Mouse (Mus musculus) frontal cortex, postnatal 10 days (tissue): Measurements from ENCODE around the gene Ccdc181.
"Not testable (repeated sequence)": the region's sequence is repeated elsewhere in the genome, so short reads cannot be mapped to it uniquely, and the experiment has no call there.

Source experiments
- DNase-seq, 2 experiments: peaks; one replicate each; pipeline ENCODE4 v3.0.0; 2022; ENCODE audit warnings: low spot score in 2 of 2, mixed read lengths in 1 of 2

The Ccdc181 gene

DNA sequence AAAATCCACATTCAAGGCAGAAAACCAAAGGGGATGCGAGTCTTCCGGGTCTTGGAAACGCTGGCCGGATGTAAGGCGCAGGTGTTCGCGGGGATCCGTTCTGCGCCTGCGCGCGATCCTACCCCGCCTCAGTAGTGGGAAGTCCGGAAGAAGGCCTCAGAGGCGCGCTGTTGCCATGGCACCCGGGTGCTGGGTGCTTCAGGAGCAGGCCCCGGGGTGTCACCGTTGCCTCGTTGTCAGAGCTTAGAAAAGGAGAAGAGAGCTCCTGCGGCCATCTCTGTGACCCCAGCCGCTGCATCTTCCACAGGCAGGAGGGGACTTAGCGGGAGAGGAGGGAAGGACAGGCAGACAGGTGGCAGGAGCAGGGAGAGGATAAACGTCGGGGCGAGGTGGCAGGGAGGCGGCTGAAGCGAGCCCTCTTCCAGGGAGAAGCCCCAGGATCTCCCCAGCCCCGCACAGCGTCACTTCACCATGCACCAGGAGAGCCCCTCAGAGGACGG is at the start of gene Ccdc181:
Gene Ccdc181 (plus strand): TSS at position 131 of the 500 bp plus-strand sequence.
- DNase-seq = peak; percentile 92 to 93

DNA sequence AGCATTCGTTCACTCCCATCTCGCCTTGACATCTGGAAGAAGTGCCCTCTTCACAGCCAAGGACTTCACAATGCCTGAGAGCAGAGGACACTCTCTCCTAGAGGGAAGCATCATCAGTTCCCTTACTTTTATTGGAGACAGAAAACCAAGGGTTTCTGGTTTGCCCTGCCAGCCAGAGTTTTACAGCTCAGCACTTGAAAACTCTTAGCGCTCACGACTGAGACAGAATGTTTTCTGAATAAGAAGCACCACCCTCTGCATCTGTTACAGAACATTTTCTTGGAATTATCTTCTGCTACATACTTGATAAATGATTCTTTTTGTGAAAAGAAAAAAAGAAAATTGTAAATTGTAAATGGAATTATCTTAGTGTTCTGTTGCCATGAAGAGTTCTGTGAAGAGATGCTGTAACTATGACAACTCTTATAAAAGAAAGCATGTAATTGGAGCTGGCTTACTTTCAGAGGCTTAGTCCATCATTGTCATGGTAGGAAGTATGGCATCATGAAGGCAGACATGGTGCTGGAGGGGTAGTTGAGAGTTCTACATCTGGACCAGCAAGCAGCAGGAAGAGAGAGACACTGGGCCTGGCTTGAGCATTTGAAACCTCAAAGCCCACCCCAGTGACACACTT is 43.3 kb upstream of the Ccdc181 start:
- not testable (repeated sequence) for DNase-seq

DNA sequence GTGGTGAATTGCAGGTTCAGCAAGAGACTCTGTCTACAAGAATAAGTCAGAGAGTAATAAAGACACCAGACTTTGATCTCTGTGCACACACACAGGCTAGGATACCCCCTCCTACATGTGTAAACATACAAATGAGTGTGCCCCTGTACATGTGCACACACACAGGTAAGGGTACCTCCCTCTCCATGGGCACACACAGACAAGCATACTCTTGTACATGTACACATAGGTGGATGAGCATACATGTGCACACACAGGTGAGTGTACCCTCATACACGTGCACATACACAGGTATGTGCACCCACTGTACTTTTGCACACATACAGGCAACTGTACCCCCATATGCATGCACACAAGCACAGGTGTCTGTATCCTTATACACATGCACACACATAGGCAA is 41.9 kb upstream of the Ccdc181 start:
- DNase-seq = no peak

DNA sequence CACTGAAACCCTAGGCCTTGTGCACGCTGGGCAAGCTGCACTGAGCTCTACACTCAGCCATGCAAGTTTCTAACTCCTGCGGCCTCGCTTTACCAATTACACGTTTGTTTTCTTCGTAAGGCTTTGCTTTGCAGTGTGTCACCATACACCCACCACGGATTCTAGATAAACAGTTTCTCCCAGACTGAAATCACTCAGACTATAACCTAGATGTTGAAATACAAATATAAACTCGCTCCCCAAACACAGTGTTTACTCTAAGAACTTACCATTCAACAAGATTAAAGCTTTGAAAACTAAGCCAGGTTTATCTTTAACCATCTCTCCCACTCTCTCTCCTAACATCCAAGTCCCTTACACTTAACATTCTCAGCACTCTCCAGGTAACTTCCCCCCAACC is 40.3 kb upstream of the Ccdc181 start:
- no peak for DNase-seq

DNA sequence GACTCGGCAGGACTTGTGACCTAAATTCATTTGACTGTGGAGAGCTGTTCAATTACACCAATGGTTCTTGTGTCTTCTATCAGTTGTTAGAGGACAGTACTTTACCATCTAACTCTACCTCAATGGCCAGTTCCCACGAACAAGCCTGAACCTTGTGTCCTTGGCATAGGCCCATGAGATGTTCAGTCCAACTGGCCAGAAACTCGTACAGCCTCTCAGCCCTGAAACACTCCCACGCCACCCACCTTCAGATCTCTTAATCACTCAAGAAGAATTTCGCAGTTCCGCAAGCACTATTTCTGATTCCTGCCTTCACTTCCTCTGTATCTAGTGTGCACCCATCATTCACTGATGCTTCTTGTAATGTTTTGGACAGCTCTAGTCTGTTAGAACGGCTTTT is 39.3 kb upstream of the Ccdc181 start:
- no peak for DNase-seq

DNA sequence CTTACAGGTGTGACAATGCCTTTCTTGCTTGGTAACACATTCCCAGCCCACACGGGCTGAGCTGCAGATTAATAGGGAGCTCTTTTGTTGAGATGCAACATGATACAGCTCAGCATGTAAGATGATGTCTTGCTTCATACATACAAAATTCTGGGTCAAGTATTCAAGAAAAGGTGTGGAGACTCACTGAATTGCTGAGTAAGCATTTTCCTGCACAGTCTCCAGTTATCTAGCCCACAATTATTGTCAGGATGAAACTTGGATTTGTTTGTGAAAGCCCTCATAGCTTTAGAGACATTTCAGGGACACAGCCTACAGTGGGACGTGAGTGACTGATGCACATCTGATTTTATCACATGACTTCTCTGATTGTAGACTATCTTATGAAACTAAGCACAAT is 33.9 kb upstream of the Ccdc181 start:
- no peak for DNase-seq

DNA sequence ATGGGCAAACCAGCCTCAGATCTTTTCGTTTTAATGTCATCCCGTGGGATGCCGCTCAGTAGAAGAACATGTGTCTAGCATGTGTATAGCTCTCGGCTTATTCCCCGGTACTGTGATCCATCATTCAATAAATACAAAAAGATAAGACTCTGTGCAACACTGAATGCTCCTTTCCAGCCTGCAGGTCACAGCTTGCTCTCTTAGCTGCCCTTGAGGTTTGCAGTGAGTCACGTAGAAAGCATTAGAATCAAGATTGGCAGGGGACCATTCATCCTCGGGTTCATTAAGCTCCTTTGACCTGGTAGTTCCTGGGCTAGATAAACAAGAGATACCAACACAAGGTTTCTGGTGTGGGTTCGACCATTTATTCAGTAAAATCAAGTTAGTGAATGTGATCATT is 32.6 kb upstream of the Ccdc181 start:
- no peak for DNase-seq

DNA sequence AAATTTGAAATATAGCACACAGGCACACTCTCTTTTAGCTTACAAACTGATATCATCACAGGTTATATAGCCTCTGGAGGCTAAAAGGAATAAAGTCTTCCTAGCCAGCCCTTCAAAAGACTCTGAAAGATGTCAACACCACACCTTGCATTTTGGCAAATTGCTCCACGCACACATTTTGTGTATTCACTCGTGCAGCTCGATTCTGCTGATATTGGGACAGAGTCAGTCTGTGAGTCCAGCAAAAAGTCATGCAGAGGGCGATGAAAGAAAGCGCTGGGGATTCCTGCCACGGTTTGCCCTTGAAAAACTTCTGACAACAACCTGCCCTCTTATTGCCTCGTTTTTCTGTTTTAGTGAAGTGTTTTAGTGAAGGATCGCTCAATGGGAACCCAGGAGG is 27.9 kb upstream of the Ccdc181 start:
- DNase-seq = no peak

DNA sequence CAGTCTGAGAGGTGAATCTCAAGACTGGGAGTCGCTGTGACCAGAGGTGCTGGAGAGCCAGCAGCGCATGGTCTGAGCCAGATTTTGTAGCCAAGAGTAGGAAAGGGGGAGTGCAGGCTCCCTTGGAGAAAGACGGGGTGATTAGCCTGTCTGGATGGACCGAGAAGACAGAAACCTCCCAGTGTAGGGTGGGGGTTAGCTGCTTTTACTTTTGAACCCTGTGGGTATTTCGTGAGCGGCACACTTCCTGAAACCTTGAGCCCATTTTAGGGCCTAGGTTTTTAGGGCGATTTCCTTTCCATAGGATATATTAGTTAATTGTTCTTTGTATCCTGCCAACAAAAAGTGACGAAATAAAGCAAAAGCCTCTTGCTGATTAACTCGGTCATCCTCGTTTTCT is 27.4 kb upstream of the Ccdc181 start:
- DNase-seq = no peak

DNA sequence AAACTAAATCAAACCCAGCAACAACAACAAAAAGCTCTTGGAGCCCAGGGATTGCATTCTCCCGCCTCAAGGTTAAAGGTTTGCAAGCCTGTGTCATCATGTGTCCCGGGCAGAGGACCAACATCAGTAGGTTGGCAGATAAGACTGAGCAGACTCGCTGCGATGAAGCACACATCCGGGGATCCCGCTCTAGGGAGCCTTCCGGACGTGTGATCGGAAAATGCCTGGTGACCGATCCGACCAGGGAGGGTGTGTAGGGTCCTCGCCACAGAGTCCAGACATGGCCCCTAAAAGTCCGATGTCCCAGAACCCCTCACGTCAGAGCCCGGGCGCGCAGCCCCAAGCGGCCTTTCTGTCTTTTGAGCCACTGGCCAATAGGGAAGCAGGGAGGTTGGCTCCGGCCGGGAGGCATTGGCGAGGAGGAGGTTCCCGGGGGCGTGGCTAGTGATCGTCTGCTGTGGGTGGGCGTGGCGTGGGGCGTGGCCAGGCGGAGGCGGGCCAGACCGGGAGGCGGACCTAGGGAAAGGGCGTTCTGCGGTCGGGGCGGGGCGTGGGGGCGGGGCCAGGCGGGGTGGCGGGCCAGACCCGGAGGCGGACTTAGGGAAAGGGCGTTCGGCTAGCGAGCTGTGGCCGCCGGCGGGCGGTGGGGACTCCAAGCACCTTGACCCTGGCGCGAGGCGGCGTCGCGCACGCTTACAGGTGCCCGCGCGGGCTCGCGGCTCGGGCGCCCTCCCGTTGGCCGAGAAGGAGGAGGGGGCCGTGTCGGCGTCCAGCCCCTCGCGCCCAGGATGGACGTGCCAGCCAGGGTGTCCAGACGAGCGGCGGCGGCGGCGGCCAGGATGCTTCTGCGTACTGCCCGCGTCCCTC is 26.7 kb upstream of the Ccdc181 start, which contains the start of gene Slc19a2:
Gene Slc19a2 (plus strand): TSS at position 582 of the 867 bp plus-strand sequence.
- DNase-seq = peak; percentile 94 to 97

DNA sequence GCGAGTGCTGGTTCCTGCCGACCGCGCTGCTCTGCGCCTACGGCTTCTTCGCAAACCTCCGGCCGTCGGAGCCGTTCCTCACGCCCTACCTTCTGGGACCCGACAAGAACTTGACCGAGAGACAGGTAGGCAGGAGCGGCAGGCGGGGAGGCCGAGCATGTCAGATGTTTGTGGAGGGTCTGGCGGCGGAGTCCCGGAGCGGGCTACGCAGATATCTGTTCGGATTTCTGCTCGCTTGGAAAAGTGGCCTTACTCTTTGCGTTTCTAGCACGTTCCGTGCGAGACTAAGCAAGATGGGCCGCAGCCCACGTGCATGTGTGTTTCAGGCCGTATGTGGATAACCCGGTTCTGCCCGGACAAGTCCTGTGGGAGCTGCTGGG is 26.1 kb upstream of the Ccdc181 start:
- peak in 1 of 2 experiments; percentile 31 for DNase-seq

DNA sequence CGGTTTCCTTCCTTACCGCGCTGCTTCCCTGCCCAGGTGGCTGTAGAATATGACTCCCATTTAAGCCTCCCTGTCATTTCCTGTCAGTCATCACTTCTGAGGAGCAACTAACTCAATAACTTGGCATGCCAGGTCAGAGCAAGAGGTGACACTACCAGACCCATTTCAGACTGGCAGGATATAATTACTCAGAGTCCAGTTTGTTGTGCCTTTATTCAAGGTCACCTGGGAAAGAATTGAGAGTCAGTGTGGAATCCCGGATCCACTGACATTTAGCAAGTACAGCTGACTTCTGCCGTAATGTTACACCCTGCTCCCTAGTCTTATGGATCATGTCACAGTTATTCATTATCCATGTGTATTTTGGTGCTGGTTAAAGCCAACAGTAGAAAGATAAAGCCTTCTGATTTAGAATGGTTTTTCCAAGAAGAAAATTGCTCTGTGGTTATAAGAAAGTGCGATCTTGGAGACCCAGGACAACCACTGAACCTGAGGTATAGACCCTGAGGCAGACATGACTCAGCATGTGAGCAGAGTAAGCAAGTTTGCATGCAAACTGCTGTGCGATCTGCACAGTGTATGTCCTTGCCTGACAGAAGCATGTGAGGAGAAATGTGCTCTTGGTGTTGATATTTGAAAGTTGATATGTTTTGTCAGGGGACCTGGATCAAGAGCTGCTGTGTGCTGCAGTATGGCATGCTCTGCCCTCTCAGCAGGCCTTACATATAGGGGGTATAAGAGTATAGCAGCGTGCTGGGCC is 24.8 kb upstream of the Ccdc181 start:
- DNase-seq = no peak

DNA sequence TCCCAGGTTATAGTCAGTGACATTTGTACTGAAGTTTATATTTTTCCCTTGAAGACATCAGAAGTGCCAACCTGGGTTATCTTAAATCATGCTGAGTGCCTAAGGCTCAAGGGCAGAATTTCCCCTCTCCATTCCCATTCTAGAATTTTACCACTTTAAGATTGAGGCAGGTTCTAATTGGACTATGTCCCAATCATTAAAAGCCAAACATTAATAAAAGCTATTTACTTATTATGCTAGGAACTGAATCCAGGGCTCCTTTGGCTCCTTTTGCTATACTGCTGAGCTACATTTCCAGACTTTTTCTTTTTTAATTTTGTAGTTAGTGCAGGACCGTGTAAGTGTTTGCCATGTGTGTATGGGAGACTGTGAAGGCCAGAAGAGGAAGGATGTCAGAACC is 23.9 kb upstream of the Ccdc181 start:
- no peak for DNase-seq

DNA sequence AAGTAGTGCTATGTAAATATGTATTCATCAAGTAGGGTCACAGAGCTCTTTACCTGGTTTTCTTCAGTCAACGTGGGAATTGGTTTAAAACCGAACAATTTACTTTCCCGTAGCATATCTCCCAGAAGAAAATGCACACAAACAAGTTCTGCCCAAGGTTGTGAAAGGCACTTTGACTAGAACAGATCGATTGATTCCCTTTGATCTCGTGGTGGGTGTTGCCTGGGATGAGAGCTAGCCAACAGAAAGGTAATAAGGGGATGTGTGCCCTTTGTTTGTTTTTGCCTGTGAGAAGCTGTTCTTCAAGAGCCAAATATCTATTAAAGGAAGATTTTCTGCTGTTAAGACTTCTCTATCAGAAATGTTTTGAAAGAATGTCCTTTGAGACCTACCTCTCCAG is 22.8 kb upstream of the Ccdc181 start:
- no peak for DNase-seq

DNA sequence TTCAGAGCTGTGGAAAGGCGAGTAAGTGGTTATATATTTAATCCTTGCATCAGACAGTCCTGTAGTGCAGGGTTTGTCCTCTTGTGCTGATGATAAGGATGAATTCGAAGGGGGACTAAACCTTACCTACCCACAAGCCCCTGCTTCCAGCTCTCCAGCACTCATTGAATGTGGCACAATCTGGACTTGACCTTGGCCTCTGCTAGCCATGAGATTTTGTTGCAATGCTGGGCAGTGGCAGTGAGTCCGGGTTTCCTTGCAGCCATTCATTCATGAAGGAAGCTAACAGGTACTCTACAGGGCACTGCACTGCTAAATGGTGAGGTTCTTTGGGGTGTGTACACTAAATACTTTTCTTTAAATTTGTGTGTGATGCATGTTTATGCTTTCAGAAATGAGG is 20.5 kb upstream of the Ccdc181 start:
- DNase-seq = no peak

DNA sequence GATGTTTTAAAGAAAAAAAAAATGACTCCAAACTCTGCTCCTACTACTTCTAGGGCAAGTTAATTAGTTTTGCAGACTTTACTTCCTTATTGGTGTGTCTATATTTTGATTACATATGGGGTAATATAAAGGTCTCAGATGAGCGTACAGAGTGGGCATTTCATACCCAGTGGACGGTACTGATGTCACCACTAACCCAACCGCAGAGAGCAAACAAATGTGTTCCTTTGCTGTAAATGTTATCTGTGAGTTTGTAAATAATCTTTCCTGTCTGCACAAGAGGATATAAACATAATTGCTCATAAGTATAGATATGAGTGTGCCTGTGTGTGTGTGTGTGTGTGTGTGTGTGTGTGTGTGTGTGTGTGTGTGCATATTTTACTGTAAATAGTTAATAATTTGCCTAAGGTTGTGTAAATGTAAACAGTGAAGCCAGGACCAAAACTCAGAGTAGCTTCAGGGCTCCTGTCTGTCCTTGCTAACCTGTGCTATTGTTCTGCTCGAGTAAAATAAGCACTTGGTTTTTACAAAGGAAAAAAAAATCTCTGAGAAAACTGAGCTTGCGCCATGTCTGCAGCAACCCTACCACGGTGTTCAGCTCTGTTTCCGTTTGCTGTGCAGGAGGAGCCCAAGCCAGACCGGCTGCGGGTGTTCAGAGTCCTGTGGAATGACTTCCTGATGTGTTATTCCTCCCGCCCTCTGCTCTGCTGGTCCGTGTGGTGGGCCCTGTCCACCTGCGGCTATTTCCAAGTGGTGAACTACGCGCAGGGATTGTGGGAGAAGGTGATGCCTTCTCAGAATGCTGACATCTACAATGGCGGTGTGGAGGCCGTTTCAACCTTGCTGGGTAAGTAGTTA is 15.0 kb upstream of the Ccdc181 start:
- DNase-seq = no peak

DNA sequence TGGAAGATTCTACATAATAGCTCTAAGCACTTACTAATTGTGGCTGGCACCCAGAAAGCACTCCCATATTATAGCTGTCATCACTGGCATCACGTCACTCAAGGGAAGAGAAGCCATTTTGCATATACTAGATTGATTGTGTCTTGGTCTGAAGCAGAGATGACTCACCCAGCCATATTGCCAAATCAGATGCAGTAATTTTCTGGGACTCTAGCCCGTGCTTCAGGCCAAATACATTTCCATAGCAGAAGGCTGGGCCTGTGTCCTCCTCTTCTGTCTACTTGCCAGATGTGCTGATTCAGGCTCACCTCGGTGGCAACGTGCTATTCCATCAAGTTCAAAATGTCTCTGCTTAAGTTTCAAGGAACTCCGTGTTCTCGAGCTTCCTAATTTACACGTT is 13.8 kb upstream of the Ccdc181 start:
- DNase-seq = no peak

DNA sequence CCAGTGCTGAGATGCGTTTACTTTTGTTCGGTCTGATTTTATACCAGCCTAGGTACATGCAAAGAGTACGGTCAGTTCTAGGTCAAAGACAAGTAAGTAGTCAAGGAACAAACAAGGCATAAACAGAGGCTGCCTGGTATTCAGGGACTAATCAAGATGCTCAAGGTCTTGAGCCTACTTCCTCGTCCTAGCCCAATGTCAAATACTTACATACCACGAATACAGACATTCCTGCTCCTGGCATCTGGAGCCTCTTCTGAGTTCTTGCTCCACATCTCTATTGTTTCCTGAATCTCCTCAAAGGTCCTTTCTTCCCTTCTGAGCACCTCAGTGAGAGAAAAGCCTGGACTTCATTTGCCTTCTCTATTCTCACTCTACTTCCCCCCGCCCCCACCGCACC is 4.4 kb upstream of the Ccdc181 start:
- DNase-seq = no peak

DNA sequence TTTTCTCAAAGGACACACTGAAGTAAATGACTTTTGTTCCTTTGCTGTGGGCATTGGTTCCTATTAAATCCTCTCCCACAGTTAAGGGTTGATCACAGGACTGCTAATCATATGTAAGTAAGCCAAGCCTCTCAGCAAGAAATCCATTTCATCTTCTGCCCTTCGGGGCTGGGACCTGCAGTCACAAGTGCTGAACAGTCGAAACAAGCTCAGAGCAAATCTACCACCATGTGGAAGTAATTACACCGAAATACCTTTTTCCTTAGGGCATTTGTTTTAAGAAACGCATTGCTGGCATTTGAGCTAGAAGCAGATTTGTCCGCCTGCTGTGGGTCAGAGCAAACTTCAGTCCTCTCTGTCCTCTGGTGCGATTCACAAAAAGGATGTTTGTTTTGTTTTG is 1.7 kb upstream of the Ccdc181 start:
- DNase-seq = no peak

DNA sequence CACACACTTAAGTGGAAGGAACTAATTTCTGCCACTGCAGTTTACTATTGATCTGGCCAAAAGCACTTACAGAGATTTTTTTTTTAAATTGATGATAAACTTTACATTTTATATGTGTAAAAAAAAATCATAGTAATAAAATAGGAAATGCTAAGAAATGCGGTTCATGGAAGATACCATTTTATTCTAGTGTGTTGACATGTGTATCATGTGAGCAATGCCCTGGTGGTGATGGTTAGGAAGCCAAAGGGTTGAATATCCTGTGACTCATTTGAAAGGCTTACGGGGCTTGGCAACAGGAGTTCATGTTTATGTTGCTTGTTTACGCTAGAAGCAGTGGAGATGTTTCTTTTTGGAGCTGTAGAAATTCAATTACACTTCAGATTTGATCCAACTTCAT is 1.2 kb downstream of the Ccdc181 start:
- no peak for DNase-seq

DNA sequence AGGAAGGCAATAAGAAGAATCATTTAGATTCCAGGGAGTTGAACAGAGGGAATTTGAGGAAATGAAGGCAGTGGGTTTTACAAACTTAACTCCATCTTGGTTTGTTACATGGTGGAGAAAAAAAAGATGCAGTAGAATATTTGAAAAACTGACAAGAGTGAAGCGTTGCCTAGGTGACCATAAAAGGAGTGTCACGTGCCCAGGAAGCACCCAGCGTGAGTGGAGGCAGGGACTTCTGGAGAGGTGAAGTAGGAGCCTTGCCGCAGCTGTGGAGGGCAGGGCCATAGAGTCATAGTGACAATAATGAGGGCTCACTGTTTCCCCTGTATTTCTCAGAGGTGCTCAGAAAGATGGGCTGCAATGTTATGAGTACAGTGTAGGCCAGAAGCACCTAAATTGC is 3.9 kb downstream of the Ccdc181 start:
- DNase-seq = no peak
